Mouse (Mus musculus) lung, adult 18-20 months (tissue): Measurements from ENCODE around the gene Pkmyt1.

Experiments used
- DNase-seq, 2 experiments: peaks; one replicate each; pipeline ENCODE4 v3.0.0; 2022; ENCODE audit warnings: mixed read lengths in 2 of 2

Pkmyt1 gene

DNA sequence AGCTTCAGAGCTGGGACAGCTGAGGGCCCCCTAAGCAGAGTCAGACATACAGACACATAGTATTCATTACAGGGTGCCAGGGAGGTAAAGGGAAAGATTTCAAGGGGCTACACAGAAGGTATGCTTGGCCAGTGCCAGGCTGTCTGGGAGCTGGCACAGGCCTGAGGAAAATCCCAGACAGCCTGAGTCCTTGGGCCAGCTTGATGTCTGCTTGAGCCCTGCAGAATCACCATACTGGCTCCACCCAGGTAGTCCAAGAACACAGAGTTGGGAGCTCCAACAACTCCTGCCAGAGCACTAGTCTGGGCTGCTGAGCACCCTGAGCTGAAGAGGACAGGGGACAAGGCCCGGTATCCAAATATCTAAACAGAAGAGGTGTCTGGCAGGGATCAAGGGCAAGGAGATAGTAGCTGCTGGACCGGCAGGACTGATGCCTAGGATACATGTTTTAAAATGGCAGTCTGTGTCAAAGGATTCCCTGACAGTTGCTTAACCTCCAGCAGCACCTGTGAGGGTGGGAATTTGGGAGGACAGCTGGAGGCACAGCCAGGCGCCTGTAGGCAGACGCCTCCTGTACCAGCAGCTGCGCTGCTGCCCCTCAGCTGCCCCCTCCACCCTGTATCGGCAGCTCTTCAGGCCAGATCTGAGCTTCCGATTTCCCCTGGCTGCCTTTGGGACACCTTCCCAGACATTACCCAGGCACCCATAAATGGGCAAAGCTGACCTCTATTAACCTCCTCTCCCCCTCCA, 3.6 kb upstream of the Pkmyt1 start, which contains the start of gene 1520401A03Rik:
TSS of gene 1520401A03Rik (minus strand) at position 408 of the 750 bp plus-strand sequence.
- no peak for DNase-seq

DNA sequence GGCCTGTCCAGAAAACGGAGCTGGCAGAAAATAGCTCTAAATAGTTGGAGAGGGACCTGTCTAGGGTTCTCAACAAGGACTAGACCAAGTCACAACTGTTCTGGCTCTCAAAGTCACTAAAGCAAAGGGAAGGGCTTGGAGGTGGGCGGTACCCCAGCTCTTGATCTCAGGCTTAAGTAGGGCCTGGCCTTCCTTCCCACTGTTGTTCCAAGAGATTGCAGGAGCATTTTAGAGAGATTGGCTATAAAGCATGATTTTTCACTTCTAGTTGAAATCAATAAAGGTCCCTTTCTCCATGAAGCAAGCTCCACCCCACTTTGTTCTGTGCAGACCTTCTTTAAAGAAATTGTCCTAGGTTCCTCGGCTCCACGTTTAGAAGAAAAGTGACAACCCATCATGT, 659 bp upstream of the Pkmyt1 start:
- no peak for DNase-seq

GRCm38 (mm10) chr17:23726758-23727142, 614 bp downstream of the Pkmyt1 start:
- DNase-seq: peak; percentile 83 to 89

DNA sequence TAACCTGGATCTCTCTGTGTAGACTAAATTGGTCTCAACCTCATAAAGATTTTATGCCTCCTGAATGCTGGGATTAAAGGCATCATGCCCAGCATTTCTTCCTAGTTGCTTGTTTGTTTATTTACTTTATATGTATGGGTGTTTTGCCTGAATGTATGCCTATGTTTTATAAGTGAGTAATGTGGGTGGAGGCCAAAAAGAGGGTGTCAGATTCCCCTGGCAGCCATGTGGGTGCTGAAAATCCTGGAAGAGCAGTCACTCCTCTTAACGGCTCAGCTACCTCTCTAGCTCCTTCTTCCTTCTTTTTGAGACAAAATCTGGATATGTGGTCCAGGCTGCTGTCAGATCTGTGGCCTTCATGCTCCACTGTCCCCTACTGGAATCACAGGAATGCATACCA, 4.3 kb downstream of the Pkmyt1 start:
- DNase-seq: no peak

DNA sequence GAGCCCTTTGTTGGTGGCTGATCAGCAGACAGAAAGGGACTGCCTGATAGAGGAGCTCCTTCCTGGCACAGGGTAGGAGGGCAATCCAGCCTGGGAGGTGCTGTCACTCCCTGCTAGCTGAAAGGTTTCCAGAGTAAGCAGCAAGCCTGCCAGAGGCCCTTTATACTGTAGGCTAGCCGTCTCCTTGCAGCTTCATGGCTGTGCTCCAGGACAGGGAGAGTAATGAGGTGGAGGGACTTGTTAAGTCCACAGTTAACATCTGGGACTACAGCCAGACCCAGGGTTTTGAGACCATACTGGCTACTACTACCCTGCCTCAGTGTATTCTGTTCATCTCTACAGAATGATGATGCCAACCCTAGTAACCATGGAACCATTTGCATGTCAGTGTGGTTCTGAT, 8.2 kb downstream of the Pkmyt1 start:
- no peak for DNase-seq

- DNase-seq: peak in 1 of 2 experiments; percentile 33
Observed at GRCm38 (mm10) chr17:23737493-23738445, 11.6 kb downstream of the Pkmyt1 start.

DNA sequence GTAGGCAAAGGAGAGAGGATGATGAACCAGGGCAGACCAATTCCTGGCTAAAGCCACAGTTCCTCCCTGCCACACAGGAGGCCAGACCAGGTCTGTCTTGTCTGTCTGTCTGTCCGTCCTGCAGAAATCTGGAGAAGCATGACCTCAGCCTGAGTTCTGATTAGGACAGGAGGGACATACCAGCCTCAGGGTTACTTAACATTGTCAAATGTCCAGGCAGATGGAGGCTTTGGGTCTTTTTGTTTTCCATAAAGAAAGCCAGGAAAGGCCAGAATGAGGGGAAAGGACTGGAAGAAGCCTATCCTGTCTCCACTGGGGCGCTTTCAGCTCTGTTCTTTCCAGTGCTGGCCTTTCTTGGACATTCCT, 12.7 kb downstream of the Pkmyt1 start:
- no peak for DNase-seq

- DNase-seq: no peak
Observed at GRCm38 (mm10) chr17:23739202-23740135, 13.3 kb downstream of the Pkmyt1 start.

GRCm38 (mm10) chr17:23740136-23740584, 14.0 kb downstream of the Pkmyt1 start:
- peak; percentile 95 to 96 for DNase-seq

DNA sequence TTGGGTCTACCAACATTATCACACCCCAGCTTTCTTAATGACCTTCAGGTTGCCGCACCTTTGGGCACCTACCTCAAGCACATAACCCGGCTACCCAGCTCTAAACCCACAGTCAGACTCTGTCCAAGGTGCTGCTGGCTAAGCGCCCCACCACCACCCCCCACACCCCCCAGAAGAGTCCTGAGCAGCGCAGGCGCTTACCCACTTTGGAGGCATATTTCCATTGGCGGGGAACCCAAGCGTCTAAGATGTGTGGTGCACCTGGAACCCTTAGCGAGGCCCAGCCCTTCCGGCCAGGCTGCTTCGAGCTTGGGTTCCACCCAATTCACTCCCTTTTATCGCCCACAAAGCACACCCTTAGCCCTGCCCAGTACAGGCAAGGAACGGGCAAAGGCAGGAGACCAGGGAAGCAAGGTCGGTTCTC, 14.5 kb downstream of the Pkmyt1 start, which contains the start of gene Paqr4:
TSS of gene Paqr4 (minus strand) at position 270 of the 424 bp plus-strand sequence.
- DNase-seq: peak in 1 of 2 experiments; percentile 44

DNA sequence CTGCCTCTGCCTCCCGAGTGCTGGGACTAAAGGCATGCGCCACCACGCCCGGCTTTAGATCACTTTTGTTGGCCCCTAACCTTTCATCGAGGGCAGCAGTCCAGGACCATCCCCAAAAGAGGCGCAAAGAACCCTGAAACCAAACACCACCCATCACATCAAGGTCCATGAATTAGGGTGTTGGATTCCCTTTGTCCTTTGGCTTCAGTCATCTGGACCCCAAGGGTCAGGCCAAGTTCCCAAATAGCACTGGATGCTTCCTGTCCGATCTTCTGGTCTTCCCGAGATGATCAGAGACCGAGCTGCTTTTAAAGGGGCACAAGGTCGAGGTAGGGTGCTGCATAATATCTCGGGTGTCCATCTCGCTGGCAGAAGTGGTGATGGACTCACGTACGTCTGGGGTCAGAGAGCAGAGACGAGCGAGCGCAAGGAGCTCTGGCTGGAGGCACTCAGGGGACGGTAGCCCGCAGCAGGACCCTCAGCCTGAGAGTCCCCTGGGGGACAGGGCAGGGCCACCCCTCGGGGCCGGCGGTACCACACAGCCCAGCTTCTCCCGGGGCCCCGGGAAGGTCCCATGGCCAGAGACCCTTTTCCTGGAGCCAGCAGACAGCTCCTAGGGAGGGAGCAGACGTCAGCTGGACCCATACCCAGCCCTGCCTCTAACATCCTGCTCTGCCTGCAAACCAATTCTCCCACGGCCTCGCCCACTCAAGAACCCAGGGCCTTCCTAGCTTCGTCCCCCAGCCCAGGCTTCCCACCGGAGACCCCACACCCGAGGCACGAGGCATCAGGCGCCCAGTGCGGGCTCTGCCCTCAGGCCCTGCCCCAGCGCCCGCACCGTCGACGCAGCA, 15.4 kb downstream of the Pkmyt1 start:
- DNase-seq: no peak

DNA sequence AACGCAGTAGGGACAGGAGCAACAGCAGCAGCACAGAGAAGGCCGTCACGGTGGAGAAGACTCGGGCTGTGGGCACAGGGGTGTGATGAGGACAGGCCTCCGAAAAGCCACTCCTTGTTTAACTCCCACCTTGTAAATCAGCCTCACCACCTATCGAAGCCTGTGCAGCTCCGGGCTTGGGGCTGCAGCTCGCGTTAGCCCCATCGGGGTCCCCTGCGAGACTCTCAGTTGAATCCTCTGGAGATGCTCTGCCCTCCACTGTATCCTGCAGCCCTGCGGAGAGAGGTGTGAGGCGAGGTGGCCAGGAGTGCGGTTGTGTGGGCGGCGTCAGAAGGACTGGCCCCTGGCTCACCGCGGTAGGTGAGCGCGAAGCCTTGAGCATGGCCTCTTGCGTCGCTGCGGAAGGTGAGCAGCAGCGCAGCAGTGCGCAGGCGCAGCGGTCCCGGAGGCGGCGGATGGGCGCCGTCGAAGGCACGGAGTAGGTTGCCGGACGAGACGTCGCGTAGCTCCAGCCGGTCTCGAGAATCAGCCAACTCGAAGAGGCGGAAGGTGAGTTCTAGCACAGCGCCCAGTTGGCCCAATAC, 16.2 kb downstream of the Pkmyt1 start:
- DNase-seq: peak; percentile 39 to 42

DNA sequence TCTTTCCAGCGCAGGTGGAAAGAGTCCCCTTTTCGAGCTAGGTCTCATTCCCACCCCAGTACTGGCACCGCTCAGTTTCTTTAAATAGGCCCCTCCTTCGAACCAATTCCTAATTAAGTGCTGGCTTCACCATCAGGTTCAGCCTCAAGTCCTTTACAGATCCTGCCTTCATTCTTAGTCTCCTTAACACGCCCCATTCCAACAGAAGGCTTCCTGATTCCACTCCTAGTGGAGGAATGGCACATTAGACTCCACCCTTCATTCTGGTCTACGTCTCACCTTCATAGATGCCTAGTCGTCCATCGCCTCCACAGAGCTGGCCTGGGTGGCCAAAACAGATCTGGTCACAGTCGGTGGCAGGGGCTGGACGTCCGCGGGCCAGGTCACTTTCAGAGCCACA, 16.8 kb downstream of the Pkmyt1 start:
- DNase-seq: no peak

- DNase-seq: no peak
Observed at GRCm38 (mm10) chr17:23744076-23744475, 17.9 kb downstream of the Pkmyt1 start.

DNA sequence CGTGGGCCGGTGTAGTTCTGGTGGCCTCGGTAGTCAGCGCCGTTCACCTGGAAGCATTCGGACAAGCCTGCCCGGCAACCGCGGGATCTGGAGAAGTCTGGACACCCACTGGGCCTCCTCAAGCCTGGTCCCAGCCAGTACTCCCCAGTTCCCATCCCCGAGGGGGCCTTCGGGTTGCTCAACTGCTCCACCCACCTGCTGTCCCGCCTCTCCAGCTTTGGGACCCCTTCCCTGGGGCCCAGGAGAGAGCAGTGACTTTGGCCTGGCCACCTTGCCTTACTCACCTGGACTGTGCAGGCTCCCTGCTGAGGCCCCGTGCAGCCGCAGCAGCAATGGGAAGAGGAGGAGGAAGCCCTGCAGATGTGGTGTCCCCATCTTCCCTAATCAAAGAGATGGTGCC, 18.5 kb downstream of the Pkmyt1 start:
- no peak for DNase-seq

- no peak for DNase-seq
Observed at GRCm38 (mm10) chr17:23745301-23746251, 19.4 kb downstream of the Pkmyt1 start, which contains the start of gene Kremen2. Kremen2 (minus strand) TSS chr17:23745833.

DNA sequence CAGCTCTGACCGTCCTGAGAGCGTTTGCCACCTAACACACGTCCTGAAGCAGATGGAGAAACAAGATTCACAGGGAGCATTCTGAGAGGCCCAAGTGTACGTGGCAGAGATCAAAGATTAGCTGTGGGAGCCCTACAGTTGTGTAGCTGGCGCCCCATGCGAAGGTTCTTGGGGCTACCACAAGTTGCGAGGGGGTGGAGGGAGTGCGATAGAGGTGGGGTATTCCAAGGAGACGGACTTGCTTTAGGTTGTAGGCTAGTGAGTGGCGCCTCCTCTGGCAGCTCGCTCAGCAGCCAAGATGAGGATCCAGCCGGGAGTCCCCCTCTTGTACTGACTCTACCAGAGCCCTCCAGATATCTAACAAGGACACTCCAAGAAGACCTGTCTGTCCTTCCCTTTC, 20.2 kb downstream of the Pkmyt1 start:
- no peak for DNase-seq

- DNase-seq: no peak
Observed at GRCm38 (mm10) chr17:23746767-23747166, 20.6 kb downstream of the Pkmyt1 start.

DNA sequence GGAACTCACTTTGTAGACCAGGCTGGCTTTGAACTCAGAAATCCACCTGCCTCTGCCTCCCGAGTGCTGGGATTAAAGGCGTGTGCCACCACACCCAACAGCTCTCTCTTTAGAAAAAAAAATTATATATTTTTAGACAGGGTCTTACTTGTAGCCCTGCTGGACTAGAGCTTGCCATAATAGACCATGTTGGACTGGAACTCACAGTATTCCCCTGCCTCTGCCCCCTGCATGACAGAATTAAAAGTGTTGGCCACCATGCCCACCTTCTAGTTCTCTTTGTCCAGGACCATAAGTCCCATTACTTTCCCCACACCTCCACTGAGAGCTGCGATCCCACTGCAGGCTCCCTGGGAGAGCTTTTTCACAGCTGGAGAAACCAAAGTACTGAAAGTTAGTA, 21.3 kb downstream of the Pkmyt1 start:
- DNase-seq: no peak

DNA sequence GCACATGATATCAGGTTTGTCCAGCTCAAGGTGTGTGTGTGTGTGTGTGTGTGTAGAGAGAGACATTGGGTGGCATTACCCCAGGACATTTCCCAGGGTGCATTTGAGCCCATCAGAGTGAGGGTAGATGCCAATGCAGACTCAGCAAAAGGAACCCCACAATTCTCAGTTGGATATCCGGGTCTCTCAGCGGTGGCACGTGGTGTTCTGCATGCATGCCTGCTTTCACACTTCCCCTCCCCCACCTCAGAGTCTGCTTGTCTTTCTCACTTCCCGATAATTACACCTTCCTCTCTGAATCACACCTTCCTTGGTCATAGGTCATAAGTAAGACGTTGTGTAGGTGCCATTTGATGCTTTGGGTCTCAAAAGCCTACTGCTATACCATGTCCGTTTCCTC, 21.9 kb downstream of the Pkmyt1 start:
- no peak for DNase-seq
